Mouse (Mus musculus) testis, adult 2 months (tissue): Measurements from ENCODE around the gene Heg1.

Source experiments
- CTCF ChIP-seq: fragments of 200-500 bp; IDR thresholded peaks from 2 replicates; pipeline ENCODE4 v1.5.1; 2012; ENCODE audit warnings: low read depth, mild to moderate bottlenecking, inconsistent platforms, low read length, moderate library complexity; ENCODE audit not compliant: control insufficient read depth, insufficient read depth, insufficient replicate concordance
- POLR2A ChIP-seq: fragments of 200-500 bp; IDR thresholded peaks from 2 replicates; pipeline ENCODE4 v1.6.1; 2012; ENCODE audit warnings: low read depth, mild to moderate bottlenecking, inconsistent platforms, low read length, moderate library complexity; ENCODE audit not compliant: control insufficient read depth

DNA sequence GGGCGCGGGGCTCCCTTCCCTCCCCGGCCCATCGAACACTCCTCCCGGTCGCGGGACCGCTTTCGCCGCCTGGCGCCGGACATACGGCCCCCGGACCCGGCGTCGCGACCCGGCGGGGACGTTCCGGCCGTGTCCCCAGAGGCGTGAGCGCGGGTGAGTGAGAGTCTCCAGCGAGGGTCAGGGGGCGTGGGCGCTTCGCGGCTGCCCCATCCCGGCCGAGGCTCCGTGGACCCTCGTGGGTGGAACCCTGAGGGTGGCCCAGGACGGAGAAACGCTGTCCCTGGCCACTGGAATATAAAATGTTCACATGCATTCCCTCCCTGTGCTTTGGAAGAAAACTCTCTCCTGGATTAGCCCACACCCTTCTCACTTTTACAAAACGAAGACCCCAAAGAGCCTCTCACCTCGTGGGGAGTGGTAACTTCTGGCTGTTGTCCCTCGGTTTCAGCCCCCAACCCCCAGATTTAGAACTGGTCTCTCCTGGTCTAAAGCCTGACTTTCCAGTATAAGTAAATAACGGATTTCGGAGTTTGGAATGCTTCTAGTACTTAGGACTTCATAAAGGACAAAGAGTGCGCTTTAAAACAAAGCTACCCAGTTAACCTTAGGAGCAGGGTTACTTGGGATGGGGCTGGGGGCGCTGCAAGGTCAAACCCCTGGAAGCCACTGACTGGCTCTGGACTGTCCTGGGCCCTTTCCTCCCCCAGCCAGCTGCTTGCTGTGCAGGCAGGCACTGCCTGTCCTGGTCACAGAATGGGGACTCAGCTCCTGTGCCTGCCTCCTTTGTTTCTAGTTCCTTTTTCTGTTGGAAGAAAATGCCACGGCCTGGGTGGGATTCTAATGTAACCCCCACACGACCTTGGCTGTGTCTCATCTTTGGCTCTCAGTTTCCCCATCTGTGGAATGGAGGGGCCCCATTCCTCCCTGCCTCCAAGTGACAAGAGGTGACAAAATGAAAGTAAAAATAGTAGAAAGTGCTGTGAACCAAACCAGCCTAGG is 832 bp downstream of the Heg1 start:
- TF ChIP-seq CTCF: no peak
- no peak for TF ChIP-seq POLR2A
